Mouse (Mus musculus) lung, postnatal 0 days (tissue): ENCODE results near the gene Gm21748. TPM values are rescaled to one million over a fixed set of nuclear protein-coding genes. Genes with fewer than 3 reads are reported as not detected.
"Not testable (repeated sequence)": the region's sequence is repeated elsewhere in the genome, so short reads cannot be mapped to it uniquely, and the experiment has no call there.

Experiments used
- ATAC-seq: fragments of 200-750 bp; cut with Nextera tagmentation; 2 replicates; pipeline ENCODE4 v1.8.0; 2017; ENCODE audit warnings: moderate library complexity
- DNase-seq: peaks from one replicate; pipeline ENCODE4 v3.0.0-alpha.2; 2016; ENCODE audit warnings: low spot score
- H3K27ac ChIP-seq: fragments of 300-500 bp; sonication (generic); 2 replicates; pipeline ENCODE4 v1.5.1; 2014; ENCODE audit warnings: antibody characterized with exemption, mild to moderate bottlenecking, low read length, mixed read lengths
- H3K27me3 ChIP-seq: fragments of 300-500 bp; sonication (generic); replicated peaks from 2 replicates; pipeline ENCODE4 v1.6.1; 2014; ENCODE audit warnings: low read length, mixed read lengths; ENCODE audit not compliant: insufficient read depth
- H3K36me3 ChIP-seq: fragments of 300-500 bp; sonication (generic); 2 replicates; pipeline ENCODE4 v1.6.1; 2014; ENCODE audit warnings: low read length, mixed read lengths; ENCODE audit not compliant: insufficient read depth
- H3K4me1 ChIP-seq: fragments of 300-500 bp; sonication (generic); 2 replicates; pipeline ENCODE4 v1.6.1; 2014; ENCODE audit warnings: antibody characterized with exemption, low read depth, low read length, mixed read lengths; ENCODE audit not compliant: insufficient read depth
- H3K4me2 ChIP-seq: fragments of 300-500 bp; sonication (generic); replicated peaks from 2 replicates; pipeline ENCODE4 v1.6.1; 2014; ENCODE audit warnings: low read depth, mild to moderate bottlenecking, low read length, moderate library complexity, mixed read lengths
- H3K4me3 ChIP-seq: fragments of 300-500 bp; sonication (generic); 2 replicates; pipeline ENCODE4 v1.5.1; 2014; ENCODE audit warnings: low read depth, low read length
- H3K9ac ChIP-seq: fragments of 300-500 bp; sonication (generic); replicated peaks from 2 replicates; pipeline ENCODE4 v1.6.1; 2014; ENCODE audit warnings: low read depth, mild to moderate bottlenecking
- H3K9me3 ChIP-seq: fragments of 300-500 bp; sonication (generic); 2 replicates; pipeline ENCODE4 v1.6.1; 2016; ENCODE audit warnings: low read length, mixed read lengths
- WGBS: fragments of 180-500 bp; shearing (Covaris S2); extraction: QIAGEN DNeasy Blood & Tissue Kit; methylation state at CpG from one replicate; pipeline ENCODE4 v1.1.7; 2014; 5-methylcytosine and 5-hydroxymethylcytosine counted together
- polyA plus RNA-seq: library from polyadenylated mRNA; unstranded; fragments of >200 nt; fragmentation: Nextera tagmentation; extraction: Ambion mirVana; gene quantifications from 2 replicates; pipeline ENCODE4 v1.2.1, GENCODE M21; 2015

The Gm21748 gene
- polyA plus RNA-seq = not detected in 2 replicates

DNA sequence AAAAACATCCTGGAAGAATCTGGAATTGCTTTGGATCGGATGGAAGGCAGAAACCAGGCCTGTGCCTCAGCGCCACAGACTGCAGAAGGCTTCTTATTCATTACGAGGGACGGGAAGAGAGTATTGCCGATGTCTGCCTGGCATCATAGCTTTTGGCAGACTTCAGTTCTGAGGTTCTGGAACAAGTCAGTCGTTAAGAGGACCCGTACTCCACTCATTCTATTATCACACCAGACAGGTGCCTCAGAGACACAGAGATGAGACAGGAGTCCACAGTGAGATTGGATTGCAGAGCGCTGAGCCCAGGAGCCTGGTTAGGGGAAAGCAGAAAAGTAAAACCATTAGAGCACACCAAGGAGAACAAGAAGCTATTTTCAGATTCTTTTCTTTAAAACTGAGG, at the start of gene Gm21748:
Gene Gm21748 (minus strand): TSS at position 101 of the 400 bp plus-strand sequence.
- not testable (repeated sequence) for H3K9me3 ChIP-seq, H3K27ac ChIP-seq, H3K9ac ChIP-seq, ATAC-seq, H3K4me2 ChIP-seq, H3K36me3 ChIP-seq, H3K27me3 ChIP-seq, H3K4me1 ChIP-seq, H3K4me3 ChIP-seq, DNase-seq
- WGBS = no CpG with 5 or more reads among the region's 8 CpGs

Other genes starting within 250 kb of the Gm21748 start
- gene Gm21860, start 84.4 kb downstream of the Gm21748 start, polyA plus RNA-seq = not detected in 2 replicates
- gene Gm47283, start 54.4 kb downstream of the Gm21748 start, polyA plus RNA-seq = not detected in 2 replicates